Mouse (Mus musculus) thymus, adult 2 months (tissue): ENCODE results near the gene Stmn1.

Experiments
- CTCF ChIP-seq: fragments of 200-500 bp; IDR thresholded peaks from 2 replicates; pipeline ENCODE4 v1.5.1; 2012; ENCODE audit warnings: mild to moderate bottlenecking, control low read depth, low read length, moderate library complexity, borderline replicate concordance; ENCODE audit not compliant: control insufficient read depth, poor library complexity, insufficient read depth; ENCODE audit errors: extremely low read depth
- POLR2A ChIP-seq: fragments of 200-500 bp; IDR thresholded peaks from 2 replicates; pipeline ENCODE4 v1.6.1; 2012; ENCODE audit warnings: mild to moderate bottlenecking, low read length, control low read depth, moderate library complexity; ENCODE audit not compliant: control insufficient read depth, poor library complexity, insufficient read depth; ENCODE audit errors: extremely low read depth

- TF ChIP-seq CTCF (no peak), POLR2A (no peak)
These were observed 22.6 kb upstream of the Stmn1 start for GRCm38 (mm10) chr4:134445489-134445888.
